Mouse (Mus musculus): Measurements from ENCODE around the gene Gls. TPM values are rescaled to one million over a fixed set of nuclear protein-coding genes. Genes with fewer than 3 reads are reported as not detected.
A peak's percentile ranks its signal among the peaks of the same experiment; 100 is the strongest.

Gls gene
- polyA plus RNA-seq, 1 experiment from 2014 or later, result 39.5 TPM

GRCm38 (mm10) chr1:52260354-52261090 is 27.5 kb upstream of the Gls start:
- Histone ChIP-seq H3K4me2 (replicated peaks) (no peak overlapping the region), H3K4me1 (replicated peaks) (peaks cover 2% of the 10 kb centered on the region; the same call in 1 of the 2 replicates), H3K36me3 (no peaks in the 10 kb centered on the region), H3K9me3 (no peaks in the 10 kb centered on the region), H3K27ac (no peak overlapping the region), H3K9ac (no peak overlapping the region), H3K27me3 (replicated peaks) (no peaks in the 10 kb centered on the region), H3K4me3 (replicated peaks) (no peak overlapping the region)
- 92% methylated on average over 4 of the region's 4 CpGs for WGBS
- no peak for ATAC-seq

DNA sequence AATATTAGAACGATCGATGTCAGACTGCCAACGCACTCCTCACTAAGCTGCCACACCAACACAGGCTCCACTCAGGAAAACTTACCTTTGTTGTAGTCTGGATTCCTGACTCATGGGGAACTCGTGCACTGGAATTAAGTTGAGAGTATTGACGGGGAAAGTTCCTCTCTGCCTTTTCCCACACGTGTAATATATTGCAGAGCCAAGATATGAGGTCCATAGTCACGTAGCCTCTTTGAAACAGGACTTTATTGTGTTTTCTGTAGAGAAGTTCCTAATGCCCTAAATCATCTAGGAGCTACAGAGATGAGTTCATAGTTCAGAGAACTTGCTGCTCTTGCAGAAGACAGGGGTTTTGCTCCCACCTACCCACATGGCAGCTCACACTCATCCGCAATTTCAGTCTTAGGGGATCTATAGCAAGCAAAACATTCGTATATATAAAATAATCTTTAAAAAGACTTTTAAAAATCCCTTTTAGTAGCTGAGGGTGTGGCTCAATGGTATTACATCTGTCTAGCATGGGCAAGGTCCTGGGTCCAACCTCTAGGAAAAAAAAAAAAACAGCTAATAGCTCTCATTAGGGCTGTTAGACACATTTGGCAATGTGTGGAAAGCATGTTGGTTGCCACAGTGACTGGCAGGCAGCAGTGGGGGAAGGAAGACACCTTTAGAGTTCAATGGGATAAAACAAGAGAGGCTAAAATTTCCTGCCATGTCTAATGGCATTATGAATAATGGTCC is 25.1 kb upstream of the Gls start:
- Histone ChIP-seq H3K9ac (no peak overlapping the region), H3K4me3 (replicated peaks) (no peak overlapping the region), H3K9me3 (no peaks in the 10 kb centered on the region), H3K4me2 (replicated peaks) (no peak overlapping the region), H3K36me3 (no peaks in the 10 kb centered on the region), H3K4me1 (replicated peaks) (peaks cover 2% of the 10 kb centered on the region; the same call in 1 of the 2 replicates), H3K27ac (peak overlapping the region; percentile 72), H3K27me3 (replicated peaks) (no peaks in the 10 kb centered on the region)
- WGBS, result 70% methylated on average over 9 of the region's 9 CpGs
- ATAC-seq, result peak; percentile 71

DNA sequence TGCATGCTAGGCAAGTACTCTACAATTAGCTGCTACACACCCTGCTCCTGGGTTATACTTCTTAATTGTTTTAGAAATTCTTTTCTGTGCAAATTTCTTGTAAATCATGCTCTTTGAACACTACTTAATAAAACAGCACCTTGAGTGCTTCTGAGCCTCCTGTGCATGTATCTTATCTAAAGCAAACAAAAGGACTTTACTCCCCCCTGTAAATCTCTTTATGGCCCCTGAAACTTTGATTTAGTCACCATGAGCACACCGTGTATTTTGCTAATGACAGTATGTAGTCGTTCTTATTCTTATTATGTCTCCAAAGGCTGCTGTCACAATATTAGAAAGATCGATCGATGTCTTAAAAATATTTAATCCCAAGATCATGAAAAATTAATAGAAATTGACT is 23.9 kb upstream of the Gls start:
- H3K36me3 ChIP-seq, result no peaks in the 10 kb centered on the region
- 52% methylated on average over 4 of the region's 4 CpGs for WGBS
- ATAC-seq, result peak; percentile 75
- H3K9ac ChIP-seq, result no peak overlapping the region
- H3K4me2 ChIP-seq (replicated peaks), result peak overlapping the region; percentile 39
- H3K27me3 ChIP-seq (replicated peaks), result no peaks in the 10 kb centered on the region
- H3K4me3 ChIP-seq (replicated peaks), result no peak overlapping the region
- peak overlapping the region; percentile 77 for H3K27ac ChIP-seq
- H3K4me1 ChIP-seq (replicated peaks), result peaks cover 2% of the 10 kb centered on the region; the same call in 1 of the 2 replicates
- H3K9me3 ChIP-seq, result no peaks in the 10 kb centered on the region

- no peaks in the 10 kb centered on the region for H3K27me3 ChIP-seq (replicated peaks)
- H3K4me3 ChIP-seq (replicated peaks), result no peak overlapping the region
- peak overlapping the region; percentile 39; the same call in 1 of the 2 replicates for H3K4me2 ChIP-seq (replicated peaks)
- no peak overlapping the region for H3K9ac ChIP-seq
- H3K4me1 ChIP-seq (replicated peaks), result peaks cover 2% of the 10 kb centered on the region; the same call in 1 of the 2 replicates
- no peaks in the 10 kb centered on the region for H3K9me3 ChIP-seq
- H3K36me3 ChIP-seq, result no peaks in the 10 kb centered on the region
- peak; percentile 55 for ATAC-seq
- 52% methylated on average over 4 of the region's 4 CpGs for WGBS
- peak overlapping the region; percentile 77; the same call in 1 of the 2 replicates for H3K27ac ChIP-seq
These were observed 23.2 kb upstream of the Gls start for GRCm38 (mm10) chr1:52256194-52256593.

GRCm38 (mm10) chr1:52254411-52254810 is 21.4 kb upstream of the Gls start:
- no peak overlapping the region for H3K9ac ChIP-seq
- no peaks in the 10 kb centered on the region for H3K27me3 ChIP-seq (replicated peaks)
- H3K4me2 ChIP-seq (replicated peaks), result no peak overlapping the region
- ATAC-seq, result no peak
- WGBS, result 66% methylated on average over 2 of the region's 2 CpGs
- H3K4me1 ChIP-seq (replicated peaks), result peaks cover 6% of the 10 kb centered on the region; the same call in 1 of the 2 replicates
- no peaks in the 10 kb centered on the region for H3K36me3 ChIP-seq
- no peak overlapping the region for H3K27ac ChIP-seq
- H3K4me3 ChIP-seq (replicated peaks), result no peak overlapping the region
- no peaks in the 10 kb centered on the region for H3K9me3 ChIP-seq

DNA sequence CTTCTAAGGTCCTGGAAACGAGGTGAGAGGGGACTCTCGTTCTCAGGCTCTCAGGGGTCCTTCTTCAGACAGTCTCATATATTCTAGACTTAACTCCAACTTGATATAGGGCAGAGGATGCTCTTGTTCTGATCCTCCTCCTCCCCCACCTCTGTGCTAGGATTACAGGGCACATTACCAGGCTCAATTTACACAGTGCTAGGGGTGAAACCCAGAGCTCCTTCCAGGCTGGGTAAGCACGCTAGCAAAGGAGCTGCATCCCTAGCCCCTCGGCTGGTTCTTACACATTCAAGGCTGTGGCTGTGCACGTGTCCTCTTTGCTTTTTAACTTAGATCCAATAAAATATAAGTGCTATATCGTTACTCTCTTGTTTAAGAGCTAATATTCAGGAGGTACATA is 20.4 kb upstream of the Gls start:
- Histone ChIP-seq H3K36me3 (no peaks in the 10 kb centered on the region), H3K27me3 (replicated peaks) (no peaks in the 10 kb centered on the region), H3K4me3 (replicated peaks) (no peak overlapping the region), H3K27ac (no peak overlapping the region), H3K9me3 (no peaks in the 10 kb centered on the region), H3K4me1 (replicated peaks) (peaks cover 5% of the 10 kb centered on the region; the same call in 1 of the 2 replicates), H3K9ac (no peak overlapping the region), H3K4me2 (replicated peaks) (no peak overlapping the region)
- WGBS, result 67% methylated on average over 6 of the region's 6 CpGs
- no peak for ATAC-seq

DNA sequence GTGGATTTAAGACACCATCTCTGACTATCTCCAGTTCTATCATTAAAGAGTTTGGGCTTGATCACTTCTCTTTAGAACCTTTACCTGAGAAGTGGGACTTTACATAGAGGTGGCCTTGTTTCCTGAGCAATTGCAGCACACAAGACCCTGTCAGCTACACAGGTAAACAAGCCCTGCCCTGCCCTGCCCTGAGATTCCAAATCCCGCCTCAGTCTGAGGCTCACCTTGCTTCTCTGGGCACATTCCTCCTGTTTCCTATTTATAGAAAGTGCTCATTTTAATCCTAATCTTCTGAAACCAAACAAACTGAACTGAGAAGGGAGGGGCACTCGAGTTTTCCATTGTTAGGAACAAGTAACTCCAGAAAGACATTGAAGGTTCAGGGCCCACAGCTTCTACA is 19.4 kb upstream of the Gls start:
- 41% methylated on average over 2 of the region's 2 CpGs for WGBS
- H3K4me3 ChIP-seq (replicated peaks), result no peak overlapping the region
- H3K9ac ChIP-seq, result no peak overlapping the region
- no peak overlapping the region for H3K4me2 ChIP-seq (replicated peaks)
- no peak overlapping the region for H3K27ac ChIP-seq
- ATAC-seq, result no peak
- H3K9me3 ChIP-seq, result no peaks in the 10 kb centered on the region
- no peaks in the 10 kb centered on the region for H3K36me3 ChIP-seq
- H3K4me1 ChIP-seq (replicated peaks), result peaks cover 5% of the 10 kb centered on the region; the same call in 1 of the 2 replicates
- H3K27me3 ChIP-seq (replicated peaks), result no peaks in the 10 kb centered on the region

GRCm38 (mm10) chr1:52251038-52251735 is 18.2 kb upstream of the Gls start:
- no peak overlapping the region for H3K27ac ChIP-seq
- no peaks in the 10 kb centered on the region for H3K9me3 ChIP-seq
- no peaks in the 10 kb centered on the region for H3K36me3 ChIP-seq
- H3K27me3 ChIP-seq (replicated peaks), result no peaks in the 10 kb centered on the region
- WGBS, result 63% methylated on average over 7 of the region's 7 CpGs
- no peak overlapping the region for H3K4me2 ChIP-seq (replicated peaks)
- H3K4me3 ChIP-seq (replicated peaks), result no peak overlapping the region
- peaks cover 5% of the 10 kb centered on the region; the same call in 1 of the 2 replicates for H3K4me1 ChIP-seq (replicated peaks)
- no peak overlapping the region for H3K9ac ChIP-seq
- ATAC-seq, result 0 out of 2 replicates have a peak, but pooled peaks have one; percentile 11

DNA sequence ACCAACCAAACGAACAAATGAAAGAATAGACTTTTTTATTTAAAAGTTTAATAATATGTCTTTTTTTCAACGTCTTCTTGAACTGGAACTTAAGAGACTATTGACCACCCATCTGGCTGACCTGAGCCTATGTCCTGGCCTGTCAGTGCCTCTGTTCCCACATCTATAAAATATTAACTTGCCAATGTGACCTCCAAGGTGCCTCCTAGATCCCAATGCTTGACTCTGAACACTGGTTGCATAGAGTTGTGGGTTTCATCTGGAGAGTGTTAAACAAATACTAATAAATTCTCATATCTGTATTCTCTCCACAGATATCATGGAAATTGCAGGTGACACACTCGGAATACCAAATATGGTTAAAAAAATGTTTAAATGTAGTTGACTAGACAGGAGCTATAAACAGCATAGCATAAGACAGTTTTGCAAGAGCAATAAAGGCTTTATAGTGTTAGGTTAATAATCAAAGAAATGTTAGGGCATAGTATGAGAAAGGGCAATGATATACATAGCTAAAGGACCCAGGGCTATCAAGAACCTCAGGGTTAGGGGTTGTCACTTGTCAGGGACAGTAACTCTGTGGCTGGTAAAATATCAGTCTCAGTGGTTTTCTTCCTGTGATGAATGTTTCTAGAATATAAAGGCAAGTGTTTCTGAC is 16.0 kb upstream of the Gls start:
- no peak overlapping the region for H3K4me3 ChIP-seq (replicated peaks)
- peak overlapping the region; percentile 72 for H3K27ac ChIP-seq
- H3K36me3 ChIP-seq, result no peaks in the 10 kb centered on the region
- WGBS, result 72% methylated on average over 3 of the region's 3 CpGs
- H3K9ac ChIP-seq, result no peak overlapping the region
- H3K9me3 ChIP-seq, result no peaks in the 10 kb centered on the region
- 0 out of 2 replicates have a peak, but pooled peaks cover 5% of the 10 kb centered on the region for H3K4me1 ChIP-seq (replicated peaks)
- H3K27me3 ChIP-seq (replicated peaks), result no peaks in the 10 kb centered on the region
- peak; percentile 88 for ATAC-seq
- H3K4me2 ChIP-seq (replicated peaks), result no peak overlapping the region

GRCm38 (mm10) chr1:52242270-52242669 is 9.2 kb upstream of the Gls start:
- no peaks in the 10 kb centered on the region for H3K36me3 ChIP-seq
- H3K4me1 ChIP-seq (replicated peaks), result no peaks in the 10 kb centered on the region
- H3K9ac ChIP-seq, result no peak overlapping the region
- H3K27ac ChIP-seq, result no peak overlapping the region
- no peaks in the 10 kb centered on the region for H3K9me3 ChIP-seq
- 49% methylated on average over 3 of the region's 3 CpGs for WGBS
- ATAC-seq, result no peak; the same call in 1 of the 2 replicates
- no peaks in the 10 kb centered on the region for H3K27me3 ChIP-seq (replicated peaks)
- no peak overlapping the region for H3K4me2 ChIP-seq (replicated peaks)
- H3K4me3 ChIP-seq (replicated peaks), result no peak overlapping the region

DNA sequence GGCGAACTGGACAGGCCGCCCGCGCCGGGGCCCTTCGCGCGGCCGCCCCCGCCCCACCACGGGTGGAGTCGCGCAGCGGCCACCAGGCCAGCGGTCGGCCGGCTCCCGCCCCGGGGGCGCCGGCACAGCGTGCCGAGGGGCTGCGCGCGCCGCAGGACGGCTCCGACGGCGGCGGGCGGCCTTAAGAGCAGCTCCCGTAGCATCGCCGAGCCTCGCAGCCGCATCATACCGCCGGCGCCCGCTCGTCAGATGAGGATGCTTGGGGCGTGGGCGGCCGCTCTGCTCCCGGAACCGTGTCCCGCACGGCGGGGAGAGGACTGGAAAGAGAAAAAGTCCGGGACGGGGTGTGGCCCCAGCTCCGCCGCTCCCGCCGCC is 279 bp downstream of the Gls start:
- Histone ChIP-seq H3K27ac (peak overlapping the region; percentile 97), H3K27me3 (replicated peaks) (no peaks in the 10 kb centered on the region), H3K4me1 (replicated peaks) (no peaks in the 10 kb centered on the region), H3K4me2 (replicated peaks) (peak overlapping the region; percentile 65), H3K9ac (peak overlapping the region; percentile 91), H3K36me3 (no peaks in the 10 kb centered on the region), H3K4me3 (replicated peaks) (peak overlapping the region; percentile 98), H3K9me3 (no peaks in the 10 kb centered on the region)
- WGBS, result under 1% methylated on average over 54 of the region's 57 CpGs
- peak; percentile 70 for ATAC-seq
